Mouse (Mus musculus): ENCODE measurements at regions not wholly inside any gene's neighbourhood (a gene's known extent, or its start where the extent isn't known, plus 50 kb on each side); places are given as distances from the start of the nearest gene placed in this dataset.
A peak's percentile ranks its signal among the peaks of the same experiment; 100 is the strongest.

DNA sequence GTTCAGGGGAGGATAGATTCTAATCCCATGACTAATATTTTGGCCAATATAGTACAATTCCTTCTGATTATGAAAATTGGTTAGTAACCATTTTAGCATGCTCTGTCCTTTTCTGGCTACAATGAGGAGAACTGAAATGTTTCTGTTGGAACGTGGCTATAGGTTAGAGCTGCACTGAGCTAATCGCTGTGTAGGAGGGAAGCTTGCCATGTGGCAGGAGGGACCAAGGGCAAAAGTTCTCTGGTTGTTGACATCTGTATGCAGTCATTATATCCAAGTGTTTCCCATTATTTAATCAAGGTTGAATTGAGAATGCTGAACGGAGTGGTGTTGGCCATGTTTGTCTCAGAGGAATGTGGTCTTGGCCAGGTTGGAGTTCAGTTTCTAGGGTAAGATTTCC, 253.5 kb downstream of the Fam173b start:
- DNase-seq: peak; percentile 31

- DNase-seq: no peak
Measured at GRCm38 (mm10) chr15:31869100-31869499, 267.4 kb downstream of the Fam173b start.

DNA sequence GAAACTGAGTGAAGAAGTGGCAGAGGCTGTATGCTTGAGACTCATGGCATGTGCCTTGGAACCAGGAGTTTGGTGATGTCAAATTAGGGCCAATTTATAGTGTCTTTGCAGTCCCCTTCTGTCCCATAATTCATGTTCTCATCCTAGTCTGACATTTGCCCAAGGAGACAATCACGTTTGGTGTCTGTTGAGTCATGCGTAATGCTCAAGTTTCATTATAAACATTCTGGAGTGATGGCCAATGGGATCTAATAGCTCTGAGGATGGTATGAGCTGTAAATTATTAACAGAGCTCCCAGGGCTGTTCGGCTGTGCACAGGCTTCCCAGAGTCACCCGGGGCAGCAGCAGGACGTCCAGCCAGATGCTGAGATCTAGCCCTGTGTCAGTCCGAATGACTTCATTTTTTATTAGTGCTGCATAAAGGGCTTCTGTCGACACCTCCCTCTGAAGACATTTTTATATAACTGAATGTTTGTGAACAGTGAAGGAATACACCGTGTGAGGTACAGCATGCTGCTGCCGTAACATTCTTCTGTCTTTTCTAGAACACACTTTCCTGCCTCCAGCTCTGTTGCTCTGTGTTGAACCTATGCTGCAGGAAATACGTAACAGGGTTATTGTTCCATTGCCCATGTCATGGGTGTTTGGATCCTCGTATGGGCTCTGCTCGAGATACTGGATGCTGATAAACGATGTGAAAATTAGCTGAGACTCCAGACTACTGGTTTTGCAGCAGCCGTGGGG, 268.2 kb downstream of the Fam173b start:
- DNase-seq: peak; percentile 82

- peak; percentile 61 for DNase-seq
Measured at GRCm38 (mm10) chr15:31875436-31875835, 273.8 kb downstream of the Fam173b start.

- peak; percentile 73 for DNase-seq
Measured at GRCm38 (mm10) chr15:31880479-31880878, 278.8 kb downstream of the Fam173b start.

DNA sequence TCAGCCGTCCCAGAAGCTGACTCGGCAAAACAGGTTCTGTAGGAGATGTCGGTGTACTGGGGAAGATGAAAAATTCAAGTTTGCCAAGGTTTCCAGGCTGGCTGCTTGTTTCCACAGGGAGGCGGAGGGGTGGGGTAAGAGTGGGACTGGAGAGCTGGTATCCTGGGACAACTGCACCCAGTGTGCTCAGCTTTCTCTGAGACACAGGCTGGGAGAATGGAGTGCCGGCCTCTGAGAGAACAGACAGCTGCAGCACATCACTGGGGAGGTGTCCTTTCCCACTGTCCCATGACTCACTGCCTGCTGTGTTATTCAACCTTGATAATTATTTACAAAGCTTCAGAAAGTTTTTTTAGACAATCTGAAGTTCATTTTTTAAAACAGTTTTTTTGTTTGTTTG, 280.7 kb downstream of the Fam173b start:
- DNase-seq: peak; percentile 89

- DNase-seq: peak; percentile 66
Measured at GRCm38 (mm10) chr15:31883516-31883915, 281.9 kb downstream of the Fam173b start.

DNA sequence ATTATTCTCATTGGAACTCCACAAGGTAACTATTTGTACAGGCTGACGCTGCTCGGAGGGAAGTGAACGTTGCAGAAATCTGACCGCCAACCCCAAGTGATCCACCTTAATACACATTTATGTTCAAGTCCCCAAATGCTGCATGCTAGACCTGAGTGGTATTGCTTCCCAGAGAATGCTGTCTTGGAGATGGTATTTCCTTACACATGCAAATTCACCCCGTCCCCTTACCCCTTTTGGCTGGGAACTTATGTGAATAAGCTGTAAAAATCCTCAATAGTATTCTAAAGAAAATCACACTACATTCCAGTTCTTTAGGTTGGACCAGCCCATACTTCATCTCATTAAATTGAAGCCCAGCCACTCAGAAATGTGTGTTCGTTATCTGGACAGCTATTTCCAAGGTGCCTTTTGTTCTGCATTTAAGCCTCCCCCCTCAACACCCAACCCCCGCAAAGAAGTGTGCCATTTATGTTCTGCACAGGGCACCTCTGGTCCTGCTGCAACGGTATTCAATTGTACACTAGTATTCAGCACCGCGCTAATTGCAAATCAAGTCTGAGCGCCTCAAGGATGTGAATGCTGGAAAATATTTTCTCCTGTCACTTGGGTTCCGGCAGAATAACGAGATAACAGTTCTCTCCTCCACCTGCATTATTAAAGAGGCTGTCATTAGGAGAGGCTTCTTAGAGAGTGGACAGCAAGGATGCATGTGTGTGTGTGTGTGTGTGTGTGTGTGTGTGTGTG, 278.0 kb upstream of the Tas2r119 start:
- DNase-seq: no peak

- DNase-seq: no peak
Measured at GRCm38 (mm10) chr15:31900325-31900724, 276.8 kb upstream of the Tas2r119 start.

DNA sequence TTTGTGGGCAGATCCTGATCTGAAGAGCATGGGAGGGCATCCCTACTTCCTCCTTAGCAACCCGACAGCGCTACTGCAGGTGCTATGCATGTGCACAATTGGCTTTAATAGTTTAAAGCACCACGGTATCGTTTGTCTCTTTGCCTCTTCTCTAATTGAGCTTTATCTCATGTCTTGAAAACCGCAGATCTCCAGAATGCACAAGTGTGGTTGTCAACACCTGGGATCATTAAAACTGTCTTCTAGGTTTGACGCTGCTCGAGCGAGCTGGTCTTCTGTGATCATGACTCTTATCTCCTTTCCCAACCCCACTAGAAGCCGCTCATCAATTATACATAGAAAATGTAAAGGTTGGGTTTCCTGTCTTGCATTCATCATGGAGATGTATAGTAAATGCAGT, 268.7 kb upstream of the Tas2r119 start:
- DNase-seq: peak; percentile 69

DNA sequence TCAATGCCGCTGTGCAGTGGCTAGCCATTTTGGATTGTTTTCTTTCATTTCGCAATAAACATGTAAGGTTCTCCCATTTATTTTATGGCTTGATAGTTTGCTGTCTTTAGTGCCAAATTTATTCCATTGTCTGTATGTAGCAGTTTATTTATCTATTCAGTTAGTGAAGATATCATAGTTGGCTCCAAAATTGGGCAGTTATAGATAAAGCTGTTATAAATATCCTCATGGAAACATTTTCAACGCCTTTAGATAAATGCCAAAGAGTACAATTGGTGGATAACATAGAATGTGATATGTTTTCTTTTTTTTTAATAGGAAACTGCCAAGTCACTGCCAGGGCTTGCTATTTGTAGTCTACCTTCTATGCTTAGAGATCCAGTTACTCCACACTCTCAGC, 265.1 kb upstream of the Tas2r119 start:
- DNase-seq: no peak

GRCm38 (mm10) chr15:31921485-31921884, 255.6 kb upstream of the Tas2r119 start:
- DNase-seq: no peak

DNA sequence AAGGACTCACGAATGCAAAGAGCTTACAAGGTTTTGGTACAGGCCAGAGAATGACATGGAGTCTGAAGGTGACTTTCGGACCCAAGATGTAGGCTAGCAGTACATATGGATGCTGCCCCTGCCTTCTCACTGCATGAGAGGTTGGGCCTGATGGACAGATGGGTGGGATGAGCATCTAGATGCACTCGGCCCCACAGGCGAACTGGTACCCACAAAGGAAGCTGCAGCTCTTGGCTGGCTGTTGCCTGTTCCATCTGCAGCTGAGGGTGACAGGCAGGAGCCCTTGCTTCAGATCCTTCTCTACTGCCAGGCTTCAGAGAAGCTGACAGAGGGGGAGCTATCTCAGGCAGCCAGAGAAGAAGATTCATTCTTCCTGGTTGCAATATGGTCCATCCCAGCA, 216.8 kb upstream of the Tas2r119 start:
- peak; percentile 68 for DNase-seq

GRCm38 (mm10) chr15:31961963-31962362, 215.1 kb upstream of the Tas2r119 start:
- DNase-seq: peak; percentile 92

- DNase-seq: peak; percentile 42
Measured at GRCm38 (mm10) chr15:31964911-31965310, 212.2 kb upstream of the Tas2r119 start.

DNA sequence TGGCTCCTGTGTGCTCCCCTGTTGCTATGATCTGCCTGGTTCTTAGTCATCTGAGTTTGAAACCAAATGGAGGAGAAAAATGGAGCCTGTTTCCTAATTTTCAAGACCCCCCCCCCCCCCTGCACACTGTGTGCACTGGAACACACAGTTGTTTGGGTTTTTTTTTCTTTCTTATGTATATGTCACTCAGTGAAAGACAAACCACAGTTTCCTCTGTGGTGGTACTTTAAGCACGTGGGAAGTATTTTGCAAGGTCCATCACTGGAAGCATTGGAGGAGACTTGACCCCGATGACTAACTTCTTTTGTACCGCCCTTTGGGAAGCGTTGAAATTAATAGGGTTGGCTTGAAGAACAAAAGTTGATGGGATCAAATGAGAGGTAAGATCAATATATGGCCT, 211.5 kb upstream of the Tas2r119 start:
- no peak for DNase-seq

DNA sequence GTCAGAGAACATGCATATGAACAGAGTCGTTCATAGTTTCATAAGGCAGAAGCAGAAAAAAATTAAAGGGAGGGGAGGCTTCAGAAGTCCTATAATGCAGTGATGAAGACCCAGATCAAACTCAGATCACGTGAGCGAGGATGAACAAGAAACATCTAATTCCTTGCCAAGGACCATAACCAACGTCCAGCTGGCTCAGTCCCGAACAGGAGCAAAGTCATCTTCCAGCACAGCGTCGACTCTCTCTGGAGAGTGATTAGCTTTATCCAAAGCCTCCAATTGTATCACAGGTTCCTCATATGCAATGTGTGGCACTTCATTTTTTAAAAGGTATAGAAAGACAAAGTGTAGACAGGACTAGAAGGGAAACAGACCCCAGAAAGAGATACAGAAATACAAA, 204.2 kb upstream of the Tas2r119 start:
- DNase-seq: peak; percentile 55

GRCm38 (mm10) chr15:31973889-31974288, 203.2 kb upstream of the Tas2r119 start:
- no peak for DNase-seq

- DNase-seq: no peak
Measured at GRCm38 (mm10) chr15:31976461-31976860, 200.6 kb upstream of the Tas2r119 start.

GRCm38 (mm10) chr15:31977563-31977962, 199.5 kb upstream of the Tas2r119 start:
- DNase-seq: no peak

- peak; percentile 52 for DNase-seq
Measured at GRCm38 (mm10) chr15:31979961-31980360, 197.1 kb upstream of the Tas2r119 start.

- DNase-seq: peak; percentile 79
Measured at GRCm38 (mm10) chr15:31980791-31981190, 196.3 kb upstream of the Tas2r119 start.

- peak; percentile 34 for DNase-seq
Measured at GRCm38 (mm10) chr15:31987291-31987690, 189.8 kb upstream of the Tas2r119 start.

GRCm38 (mm10) chr15:31989093-31989492, 188.0 kb upstream of the Tas2r119 start:
- DNase-seq: peak; percentile 43

All from heart, adult 11 months (tissue).